Mouse (Mus musculus) lung, embryonic 16.5 days (tissue): ENCODE measurements around the gene Blvrb. TPM values are rescaled to one million over a fixed set of nuclear protein-coding genes. Genes with fewer than 3 reads are reported as not detected.

Source experiments
- ATAC-seq: fragments of 200-750 bp; cut with Nextera tagmentation; 2 replicates; pipeline ENCODE4 v1.8.0; 2017; ENCODE audit warnings: low read depth, mild to moderate bottlenecking, moderate library complexity
- H3K27ac ChIP-seq: fragments of 300-500 bp; sonication (generic); 2 replicates; pipeline ENCODE4 v1.5.1; 2014; ENCODE audit warnings: mild to moderate bottlenecking, control low read depth, low read length
- H3K27me3 ChIP-seq: fragments of 300-500 bp; sonication (generic); 2 replicates; pipeline ENCODE4 v1.6.1; 2014; ENCODE audit warnings: low read depth, low read length, mixed read lengths; ENCODE audit not compliant: control insufficient read depth, insufficient read depth
- H3K36me3 ChIP-seq: fragments of 300-500 bp; sonication (generic); 2 replicates; pipeline ENCODE4 v1.6.1; 2014; ENCODE audit warnings: low read length; ENCODE audit not compliant: control insufficient read depth, insufficient read depth
- H3K4me1 ChIP-seq: fragments of 300-500 bp; sonication (generic); replicated peaks from 2 replicates; pipeline ENCODE4 v1.6.1; 2014; ENCODE audit warnings: low read length, mixed read lengths; ENCODE audit not compliant: control insufficient read depth, insufficient read depth
- H3K4me2 ChIP-seq: fragments of 300-500 bp; sonication (generic); 2 replicates; pipeline ENCODE4 v1.6.1; 2014; ENCODE audit warnings: low read depth, low read length, control low read depth
- H3K4me3 ChIP-seq: fragments of 300-500 bp; sonication (generic); 2 replicates; pipeline ENCODE4 v1.5.1; 2014; ENCODE audit warnings: mild to moderate bottlenecking, low read length, control low read depth
- H3K9ac ChIP-seq: fragments of 300-500 bp; sonication (generic); 2 replicates; pipeline ENCODE4 v1.6.1; 2014; ENCODE audit warnings: low read length, control low read depth
- H3K9me3 ChIP-seq: fragments of 300-500 bp; sonication (generic); 2 replicates; pipeline ENCODE4 v1.6.1; 2016; ENCODE audit warnings: low read length; ENCODE audit not compliant: control insufficient read depth
- WGBS: fragments of 180-500 bp; shearing (Covaris S2); extraction: QIAGEN DNeasy Blood & Tissue Kit; methylation state at CpG from one replicate; pipeline ENCODE4 v1.1.7; 2014; 5-methylcytosine and 5-hydroxymethylcytosine counted together
- polyA plus RNA-seq: library from polyadenylated mRNA; unstranded; fragments of >200 nt; fragmentation: Nextera tagmentation; extraction: Ambion mirVana; gene quantifications from 2 replicates; pipeline ENCODE4 v1.2.1, GENCODE M21; 2015

The Blvrb gene
- polyA plus RNA-seq, 1 experiment from 2014 or later, result 58.3 TPM

- H3K9ac ChIP-seq, result peak overlapping the region; percentile 66
- H3K36me3 ChIP-seq, result no peaks in the 10 kb centered on the region
- peak overlapping the region; percentile 95 for H3K4me2 ChIP-seq
- 5% methylated on average over 18 of the region's 18 CpGs for WGBS
- H3K27ac ChIP-seq, result no peak overlapping the region
- peak overlapping the region; percentile 54 for H3K4me3 ChIP-seq
- H3K9me3 ChIP-seq, result no peaks in the 10 kb centered on the region
- peaks cover 22% of the 10 kb centered on the region for H3K27me3 ChIP-seq
- H3K4me1 ChIP-seq, result peaks cover 17% of the 10 kb centered on the region
- no peak for ATAC-seq
Observed at GRCm38 (mm10) chr7:27446051-27446450, 1.7 kb upstream of the Blvrb start.

- Histone ChIP-seq H3K4me1 (peaks cover 17% of the 10 kb centered on the region), H3K27ac (no peak overlapping the region), H3K36me3 (no peaks in the 10 kb centered on the region), H3K9me3 (no peaks in the 10 kb centered on the region), H3K9ac (peak overlapping the region; percentile 66), H3K4me3 (peak overlapping the region; percentile 77), H3K27me3 (peaks cover 22% of the 10 kb centered on the region), H3K4me2 (peak overlapping the region; percentile 95)
- 18% methylated on average over 19 of the region's 53 CpGs for WGBS
- ATAC-seq, result peak; percentile 3; the same call in 1 of the 2 replicates
Observed at GRCm38 (mm10) chr7:27446521-27447418, 1.0 kb upstream of the Blvrb start.

DNA sequence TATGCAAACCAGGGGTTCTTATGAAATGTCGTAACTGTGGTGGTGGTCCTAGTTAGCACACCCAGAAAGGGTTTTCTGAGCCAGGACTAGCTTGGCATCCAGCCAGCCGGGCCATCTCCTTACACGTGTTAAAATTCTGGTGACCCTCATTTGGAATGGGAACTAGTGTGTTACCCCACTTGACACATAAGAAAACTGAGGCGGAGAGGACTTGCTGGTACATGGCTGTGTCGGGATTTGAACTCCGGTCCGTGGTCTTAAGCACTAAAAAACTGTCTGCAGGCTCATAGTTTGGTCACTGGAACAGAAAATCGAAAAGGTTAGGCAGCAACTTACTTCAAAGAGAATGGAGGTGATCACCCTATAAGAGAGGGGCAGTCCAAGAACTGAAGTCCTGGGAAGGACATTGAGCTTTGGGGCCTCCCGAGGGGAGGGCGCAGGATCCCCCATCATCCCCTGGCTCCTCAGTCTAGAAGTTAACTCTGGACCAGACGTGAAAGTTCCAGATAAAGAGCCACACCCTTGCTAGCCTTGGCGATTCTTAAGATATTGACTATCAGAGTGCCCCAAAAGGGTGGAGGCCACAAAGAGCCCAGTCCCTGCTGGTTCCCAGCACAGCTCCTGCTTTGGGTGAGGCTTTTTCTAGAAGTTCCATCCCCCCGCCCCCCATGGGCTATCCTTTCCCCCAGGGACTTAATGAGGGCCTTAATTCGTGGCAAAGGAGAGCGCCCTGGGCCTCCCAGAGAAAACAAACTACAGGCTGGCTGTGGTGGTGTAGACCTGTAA lies 836 bp downstream of the Blvrb start:
- peak overlapping the region; percentile 89 for H3K4me2 ChIP-seq
- H3K4me1 ChIP-seq, result peaks cover 17% of the 10 kb centered on the region
- peak overlapping the region; percentile 77 for H3K4me3 ChIP-seq
- 53% methylated on average over 15 of the region's 15 CpGs for WGBS
- no peaks in the 10 kb centered on the region for H3K36me3 ChIP-seq
- H3K9ac ChIP-seq, result peak overlapping the region; percentile 85
- peaks cover 22% of the 10 kb centered on the region for H3K27me3 ChIP-seq
- no peaks in the 10 kb centered on the region for H3K9me3 ChIP-seq
- H3K27ac ChIP-seq, result no peak overlapping the region
- ATAC-seq, result no peak

GRCm38 (mm10) chr7:27449256-27449862 lies 1.6 kb downstream of the Blvrb start:
- Histone ChIP-seq H3K4me1 (peaks cover 17% of the 10 kb centered on the region), H3K4me3 (no peak overlapping the region), H3K27ac (no peak overlapping the region), H3K9ac (no peak overlapping the region), H3K36me3 (no peaks in the 10 kb centered on the region), H3K9me3 (no peaks in the 10 kb centered on the region), H3K4me2 (no peak overlapping the region), H3K27me3 (peaks cover 22% of the 10 kb centered on the region)
- ATAC-seq, result no peak
- WGBS, result 58% methylated on average over 10 of the region's 10 CpGs

GRCm38 (mm10) chr7:27451359-27451758 lies 3.6 kb downstream of the Blvrb start:
- Histone ChIP-seq H3K4me2 (no peak overlapping the region), H3K27ac (no peak overlapping the region), H3K4me3 (no peak overlapping the region), H3K4me1 (peaks cover 12% of the 10 kb centered on the region), H3K27me3 (peaks cover 4% of the 10 kb centered on the region), H3K9me3 (no peaks in the 10 kb centered on the region), H3K9ac (no peak overlapping the region), H3K36me3 (no peaks in the 10 kb centered on the region)
- 85% methylated on average over 2 of the region's 2 CpGs for WGBS
- no peak for ATAC-seq

- 47% methylated on average over 13 of the region's 13 CpGs for WGBS
- Histone ChIP-seq H3K9me3 (no peaks in the 10 kb centered on the region), H3K4me3 (no peak overlapping the region), H3K4me2 (no peak overlapping the region), H3K36me3 (no peaks in the 10 kb centered on the region), H3K27ac (no peak overlapping the region), H3K4me1 (peaks cover 8% of the 10 kb centered on the region), H3K9ac (no peak overlapping the region), H3K27me3 (no peaks in the 10 kb centered on the region)
- no peak for ATAC-seq
Observed at GRCm38 (mm10) chr7:27452206-27452770, 4.5 kb downstream of the Blvrb start.

GRCm38 (mm10) chr7:27454461-27455121 lies 6.8 kb downstream of the Blvrb start:
- no peak overlapping the region for H3K27ac ChIP-seq
- H3K4me1 ChIP-seq, result no peaks in the 10 kb centered on the region
- H3K4me3 ChIP-seq, result no peak overlapping the region
- WGBS, result 64% methylated on average over 10 of the region's 10 CpGs
- no peaks in the 10 kb centered on the region for H3K36me3 ChIP-seq
- no peak overlapping the region for H3K4me2 ChIP-seq
- H3K9me3 ChIP-seq, result no peaks in the 10 kb centered on the region
- no peak overlapping the region for H3K9ac ChIP-seq
- no peaks in the 10 kb centered on the region for H3K27me3 ChIP-seq
- ATAC-seq, result no peak

- ATAC-seq, result no peak
- Histone ChIP-seq H3K9me3 (no peaks in the 10 kb centered on the region), H3K4me2 (no peak overlapping the region), H3K36me3 (no peaks in the 10 kb centered on the region), H3K4me3 (no peak overlapping the region), H3K27me3 (no peaks in the 10 kb centered on the region), H3K27ac (no peak overlapping the region), H3K4me1 (no peaks in the 10 kb centered on the region), H3K9ac (no peak overlapping the region)
- 88% methylated on average over 3 of the region's 3 CpGs for WGBS
Observed at GRCm38 (mm10) chr7:27455273-27455672, 7.5 kb downstream of the Blvrb start.
